8 mouse cellular contexts compared by ENCODE assay signal in genomic region chr1:20478266-20478659, GRCm38 (mm10).
DNase-seq lines count a peak whose midpoint lies in the region; ATAC-seq and TF ChIP-seq lines count a peak whose summit lies in the region.
"Had no signal": no experiment of that assay in that cellular context is flagged by ENCODE, and none has a peak within 500 bp of the region (broad histone marks: within the 10 kb centered on the region; RNA-seq: fewer than 3 reads in every experiment).

No protein-coding gene starts in this region.

- H3K9me3 ChIP-seq in lung, embryonic 14.5 days (ENCODE audit: low read depth, low read length), result no peaks in the 10 kb centered on the region
- no peaks in the 10 kb centered on the region for H3K9me3 ChIP-seq in forebrain, embryonic 16.5 days (ENCODE audit: control insufficient read depth, low read length)
- no peaks in the 10 kb centered on the region for H3K9me3 ChIP-seq in liver, embryonic 12.5 days (replicated peaks)
- H3K9me3 ChIP-seq in stomach, embryonic 16.5 days (replicated peaks; ENCODE audit: control insufficient read depth, low read length), result no peaks in the 10 kb centered on the region

- H3K9ac ChIP-seq in lung, embryonic 14.5 days, result no peak overlapping the region
- peak overlapping the region; percentile 64 for H3K9ac ChIP-seq in forebrain, embryonic 16.5 days (replicated peaks; ENCODE audit: low read depth, low read length)
- no peak overlapping the region for H3K9ac ChIP-seq in liver, embryonic 12.5 days
- no peak overlapping the region for H3K9ac ChIP-seq in stomach, embryonic 16.5 days (ENCODE audit: low read length)

- WGBS in lung, embryonic 14.5 days, result 19% methylated on average over 6 of the region's 6 CpGs
- 19% methylated on average over 6 of the region's 6 CpGs for WGBS in lung, adult 2 months
- 20% methylated on average over 6 of the region's 6 CpGs for WGBS in forebrain, embryonic 16.5 days
- WGBS in liver, embryonic 12.5 days (ENCODE audit: insufficient replicate concordance), result 39% methylated on average over 6 of the region's 6 CpGs
- WGBS in stomach, embryonic 16.5 days, result 26% methylated on average over 6 of the region's 6 CpGs

- ATAC-seq in lung, embryonic 14.5 days (ENCODE audit: insufficient read depth), result peak; percentile 52; the same call in 1 of the 2 replicates
- ATAC-seq in forebrain, embryonic 16.5 days, result peak; percentile 54
- no peak for ATAC-seq in liver, embryonic 12.5 days
- ATAC-seq in stomach, embryonic 16.5 days (ENCODE audit: insufficient read depth, low FRiP score), result no peak; the same call in 1 of the 2 replicates
- no peak for ATAC-seq in inflammation-experienced regulatory T-cells, adult 6 months
- ATAC-seq: Patski had no signal

- TF ChIP-seq CTCF in lung, embryonic 14.5 days (IDR thresholded peaks at IDR 0.05; ENCODE audit: low read depth), result no peak
- TF ChIP-seq CTCF in lung, adult 2 months (IDR thresholded peaks at IDR 0.05; ENCODE audit: insufficient read depth, low read length), result no peak

- H3K36me3 ChIP-seq in lung, embryonic 14.5 days (ENCODE audit: insufficient read depth), result no peaks in the 10 kb centered on the region
- no peaks in the 10 kb centered on the region for H3K36me3 ChIP-seq in forebrain, embryonic 16.5 days (ENCODE audit: control insufficient read depth, insufficient read depth)
- H3K36me3 ChIP-seq in liver, embryonic 12.5 days, result no peaks in the 10 kb centered on the region
- H3K36me3 ChIP-seq in stomach, embryonic 16.5 days (ENCODE audit: control insufficient read depth, insufficient read depth, low read length), result no peaks in the 10 kb centered on the region

- H3K27me3 ChIP-seq in lung, embryonic 14.5 days (ENCODE audit: insufficient read depth, low read length), result no peaks in the 10 kb centered on the region
- no peaks in the 10 kb centered on the region for H3K27me3 ChIP-seq in forebrain, embryonic 16.5 days (replicated peaks; ENCODE audit: control insufficient read depth, insufficient read depth, low read length)
- no peaks in the 10 kb centered on the region; the same call in 1 of the 2 replicates for H3K27me3 ChIP-seq in liver, embryonic 12.5 days (replicated peaks)
- H3K27me3 ChIP-seq in stomach, embryonic 16.5 days (ENCODE audit: control insufficient read depth, insufficient read depth, low read length), result no peaks in the 10 kb centered on the region
- H3K27me3 ChIP-seq: Patski had no signal

- no peak overlapping the region for H3K27ac ChIP-seq in lung, embryonic 14.5 days (ENCODE audit: low read depth)
- H3K27ac ChIP-seq in forebrain, embryonic 16.5 days (ENCODE audit: low read length), result no peak overlapping the region
- no peak overlapping the region for H3K27ac ChIP-seq in liver, embryonic 12.5 days
- H3K27ac ChIP-seq in stomach, embryonic 16.5 days (ENCODE audit: low read length), result no peak overlapping the region

- DNase-seq in lung, embryonic 14.5 days, result no peak
- no peak for DNase-seq in lung, adult 2 months
- no peak for DNase-seq in right cerebral cortex, postnatal 4 days

- H3K4me1 ChIP-seq in lung, embryonic 14.5 days (ENCODE audit: insufficient read depth), result no peaks in the 10 kb centered on the region
- no peaks in the 10 kb centered on the region for H3K4me1 ChIP-seq in lung, adult 2 months (ENCODE audit: control insufficient read depth, insufficient read depth, low read length)
- H3K4me1 ChIP-seq in forebrain, embryonic 16.5 days (replicated peaks; ENCODE audit: control insufficient read depth, insufficient read depth, low read length), result 0 out of 2 replicates have a peak, but pooled peaks cover 3% of the 10 kb centered on the region
- no peaks in the 10 kb centered on the region for H3K4me1 ChIP-seq in liver, embryonic 12.5 days
- H3K4me1 ChIP-seq in stomach, embryonic 16.5 days (ENCODE audit: control insufficient read depth, insufficient read depth, low read length), result no peaks in the 10 kb centered on the region

- no peak for TF ChIP-seq POLR2A in lung, adult 2 months (IDR thresholded peaks at IDR 0.05; ENCODE audit: borderline replicate concordance, extremely low read depth, low read depth, low read length)

- peak overlapping the region; percentile 54 for H3K4me2 ChIP-seq in lung, embryonic 14.5 days
- H3K4me2 ChIP-seq in forebrain, embryonic 16.5 days (ENCODE audit: low read length), result peak overlapping the region; percentile 78
- H3K4me2 ChIP-seq in liver, embryonic 12.5 days, result peak overlapping the region; percentile 39
- peak overlapping the region; percentile 56 for H3K4me2 ChIP-seq in stomach, embryonic 16.5 days (ENCODE audit: low read depth, low read length)

- peak overlapping the region; percentile 33 for H3K4me3 ChIP-seq in lung, embryonic 14.5 days (ENCODE audit: low read depth, low read length)
- no peak overlapping the region for H3K4me3 ChIP-seq in lung, adult 2 months (replicated peaks; ENCODE audit: extremely low read depth, low read depth, low read length)
- H3K4me3 ChIP-seq in forebrain, embryonic 16.5 days (replicated peaks; ENCODE audit: low read length), result peak overlapping the region; percentile 47
- H3K4me3 ChIP-seq in liver, embryonic 12.5 days, result peak overlapping the region; percentile 9; the same call in 1 of the 2 replicates
- peak overlapping the region; percentile 31 for H3K4me3 ChIP-seq in stomach, embryonic 16.5 days (replicated peaks; ENCODE audit: low read length)

Comparison
In these comparisons a context has a peak if more than half of its experiments do, and no peak if none do; other contexts are left out.
1. ATAC-seq: peak in lung, embryonic 14.5 days (single experiment) and forebrain, embryonic 16.5 days (single experiment); none in liver, embryonic 12.5 days (single experiment), stomach, embryonic 16.5 days (single experiment) and inflammation-experienced regulatory T-cells, adult 6 months (single experiment).
2. Peak in every context shown above with its lines, with median percentiles within 50 percentile points of each other: H3K4me2 ChIP-seq.